Mouse (Mus musculus): ENCODE measurements around the gene Fbxl2.

DNA sequence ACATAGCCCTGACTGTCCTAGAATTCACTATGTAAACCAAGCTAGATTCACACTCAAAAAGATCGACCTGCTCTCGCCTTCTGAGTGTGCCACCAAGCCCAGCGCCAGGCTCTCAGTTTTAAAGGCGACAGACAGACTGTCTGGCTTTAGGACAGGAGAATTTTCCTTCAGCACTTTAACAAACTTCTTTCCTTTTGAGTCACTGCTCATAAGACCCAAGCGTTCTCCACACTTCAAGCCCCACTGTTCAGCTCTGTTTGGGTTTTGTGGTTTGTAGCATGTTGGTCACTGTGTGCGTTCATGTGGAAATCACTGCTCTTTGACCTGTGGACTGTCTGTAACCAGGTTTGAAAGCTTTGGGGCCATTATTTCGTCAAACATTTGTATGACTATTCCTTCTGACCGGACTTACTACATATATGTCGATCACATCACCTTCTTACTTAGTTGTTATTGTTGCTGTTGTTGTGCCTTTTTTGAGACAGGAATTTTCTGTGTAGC lies 38.1 kb downstream of the Fbxl2 start:
- TF ChIP-seq ZC3H11A (IDR thresholded peaks at IDR 0.05; ENCODE audit: borderline replicate concordance, low read depth, low read length) (no peak), CHD2 (IDR thresholded peaks at IDR 0.05; ENCODE audit: low read depth, low read length) (no peak), MAFK (IDR thresholded peaks at IDR 0.05; ENCODE audit: insufficient read depth, low read depth, low read length) (no peak), HCFC1 (IDR thresholded peaks at IDR 0.05; ENCODE audit: borderline replicate concordance, insufficient read depth, low read length) (no peak), ZNF384 (IDR thresholded peaks at IDR 0.05; ENCODE audit: low read depth, low read length) (no peak)

Measured in ES-E14 (cell line).